Comparison of ENCODE assay signal across 13 mouse cellular contexts in the genomic region with DNA sequence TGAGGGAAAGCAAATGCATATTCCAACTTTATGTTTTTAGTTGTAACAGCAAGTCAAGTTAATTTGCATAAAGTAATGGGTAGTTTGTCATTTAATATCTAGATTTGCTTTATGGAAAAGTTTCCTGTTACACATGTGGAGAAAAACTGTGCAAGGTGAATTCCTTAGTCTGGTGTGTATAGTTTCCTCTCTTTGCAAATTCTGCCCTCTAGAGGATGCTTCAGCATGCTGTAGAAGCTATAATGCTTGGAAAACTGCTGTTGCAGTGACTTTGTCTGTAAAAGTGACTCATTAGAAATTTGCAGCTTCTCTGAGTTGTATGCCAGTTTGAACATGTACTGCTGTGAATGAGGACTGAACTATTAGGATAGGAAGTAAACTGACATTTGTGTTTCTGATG. TPM values are rescaled to one million over a fixed set of nuclear protein-coding genes. Genes with fewer than 3 reads are reported as not detected.
DNase-seq lines count a peak whose midpoint lies in the region; ATAC-seq and TF ChIP-seq lines count a peak whose summit lies in the region.
"Had no signal": no experiment of that assay in that cellular context is flagged by ENCODE, and none has a peak within 500 bp of the region (broad histone marks: within the 10 kb centered on the region; RNA-seq: fewer than 3 reads in every experiment).

No protein-coding gene starts in this region.

- no peaks in the 10 kb centered on the region for H3K9me3 ChIP-seq in forebrain, embryonic 16.5 days (ENCODE audit: control insufficient read depth, low read length)
- H3K9me3 ChIP-seq in forebrain, embryonic 10.5 days: no peaks in the 10 kb centered on the region
- H3K9me3 ChIP-seq in limb, embryonic 14.5 days (ENCODE audit: control insufficient read depth, low read length): no peaks in the 10 kb centered on the region
- no peaks in the 10 kb centered on the region for H3K9me3 ChIP-seq in limb, embryonic 10.5 days (replicated peaks)
- H3K9me3 ChIP-seq: G1E; liver, embryonic 13.5 days; neural tube, embryonic 12.5 days had no signal

- no peak for DNase-seq in forebrain, embryonic 10.5 days (ENCODE audit: extremely low spot score, low spot score)
- peak; percentile 55 for DNase-seq in limb, embryonic 14.5 days (ENCODE audit: low spot score)
- no peak for DNase-seq in limb, embryonic 10.5 days (ENCODE audit: low spot score)
- peak; percentile 80 for DNase-seq in NIH3T3 (ENCODE audit: low read depth)
- peak; percentile 20 for DNase-seq in mesoderm, embryonic 11.5 days (ENCODE audit: low read depth, low spot score)
- no peak for DNase-seq in testis, postnatal 10 days (ENCODE audit: low spot score)
- DNase-seq in heart, adult 9 months (ENCODE audit: low spot score in 2 of 2): no peak
- DNase-seq: cerebellum, adult 11-12 months; liver, embryonic 13.5 days had no signal

- H3K4me2 ChIP-seq in forebrain, embryonic 16.5 days (ENCODE audit: low read length): no peak overlapping the region
- H3K4me2 ChIP-seq in limb, embryonic 14.5 days (replicated peaks; ENCODE audit: low read depth, low read length, severe bottlenecking): no peak overlapping the region
- H3K4me2 ChIP-seq: liver, embryonic 13.5 days; neural tube, embryonic 12.5 days had no signal

- no peaks in the 10 kb centered on the region for H3K27me3 ChIP-seq in forebrain, embryonic 16.5 days (replicated peaks; ENCODE audit: control insufficient read depth, insufficient read depth, low read length)
- H3K27me3 ChIP-seq in forebrain, embryonic 10.5 days (ENCODE audit: poor library complexity, severe bottlenecking): no peaks in the 10 kb centered on the region
- no peaks in the 10 kb centered on the region for H3K27me3 ChIP-seq in limb, embryonic 14.5 days (ENCODE audit: control insufficient read depth, insufficient read depth, low read length)
- H3K27me3 ChIP-seq in limb, embryonic 10.5 days (ENCODE audit: low read depth, poor library complexity, severe bottlenecking): no peaks in the 10 kb centered on the region
- H3K27me3 ChIP-seq: liver, embryonic 13.5 days; neural tube, embryonic 12.5 days had no signal

- no peak overlapping the region for H3K27ac ChIP-seq in forebrain, embryonic 16.5 days (ENCODE audit: low read length)
- no peak overlapping the region for H3K27ac ChIP-seq in forebrain, embryonic 10.5 days
- no peak overlapping the region for H3K27ac ChIP-seq in limb, embryonic 14.5 days (replicated peaks; ENCODE audit: low read depth, low read length)
- no peak overlapping the region for H3K27ac ChIP-seq in limb, embryonic 10.5 days
- H3K27ac ChIP-seq: liver, embryonic 13.5 days; neural tube, embryonic 12.5 days had no signal

- H3K4me1 ChIP-seq in forebrain, embryonic 16.5 days (replicated peaks; ENCODE audit: control insufficient read depth, insufficient read depth, low read length): no peaks in the 10 kb centered on the region
- no peaks in the 10 kb centered on the region for H3K4me1 ChIP-seq in forebrain, embryonic 10.5 days
- H3K4me1 ChIP-seq in limb, embryonic 14.5 days (ENCODE audit: control insufficient read depth, insufficient read depth, low read length): no peaks in the 10 kb centered on the region
- no peaks in the 10 kb centered on the region for H3K4me1 ChIP-seq in limb, embryonic 10.5 days
- H3K4me1 ChIP-seq: liver, embryonic 13.5 days; neural tube, embryonic 12.5 days had no signal

- TF ChIP-seq POLR2A in limb, embryonic 14.5 days (IDR thresholded peaks at IDR 0.05; ENCODE audit: borderline replicate concordance, extremely low read depth, insufficient read depth, insufficient read length): no peak

- peak; percentile 50; the same call in 1 of the 2 replicates for ATAC-seq in forebrain, embryonic 16.5 days
- ATAC-seq in limb, embryonic 14.5 days (ENCODE audit: low FRiP score, low read depth): no peak

- H3K36me3 ChIP-seq in forebrain, embryonic 16.5 days (ENCODE audit: control insufficient read depth, insufficient read depth): peaks cover 2% of the 10 kb centered on the region
- H3K36me3 ChIP-seq in forebrain, embryonic 10.5 days (replicated peaks): peaks cover 25% of the 10 kb centered on the region
- 0 out of 2 replicates have a peak, but pooled peaks cover under 1% of the 10 kb centered on the region for H3K36me3 ChIP-seq in limb, embryonic 14.5 days (ENCODE audit: control insufficient read depth, insufficient read depth, low read length)
- H3K36me3 ChIP-seq in limb, embryonic 10.5 days: no peaks in the 10 kb centered on the region
- H3K36me3 ChIP-seq: G1E; liver, embryonic 13.5 days had no signal

- H3K4me3 ChIP-seq in forebrain, embryonic 16.5 days (replicated peaks; ENCODE audit: low read length): no peak overlapping the region
- H3K4me3 ChIP-seq in forebrain, embryonic 10.5 days: no peak overlapping the region
- H3K4me3 ChIP-seq in limb, embryonic 14.5 days (replicated peaks; ENCODE audit: low read length): no peak overlapping the region
- H3K4me3 ChIP-seq in limb, embryonic 10.5 days: no peak overlapping the region
- H3K4me3 ChIP-seq: liver, embryonic 13.5 days; neural tube, embryonic 12.5 days had no signal

- no peak overlapping the region for H3K9ac ChIP-seq in forebrain, embryonic 16.5 days (replicated peaks; ENCODE audit: low read depth, low read length)
- H3K9ac ChIP-seq in limb, embryonic 14.5 days (ENCODE audit: low read depth, low read length, severe bottlenecking): no peak overlapping the region
- H3K9ac ChIP-seq: liver, embryonic 13.5 days; neural tube, embryonic 12.5 days had no signal

RNA-seq across cellular contexts. Expression of a gene that starts 54.5 kb away (rescaled TPM):
- not detected in 2 replicates for polyA plus RNA-seq in forebrain, embryonic 16.5 days (2015; fragmentation: Nextera tagmentation; extraction: Ambion mirVana)
- polyA plus RNA-seq in forebrain, embryonic 10.5 days (2016; fragmentation: Nextera tagmentation; extraction: Ambion mirVana): 0.09 and 0.21 TPM in 2 replicates
- 0.08 TPM in 1 of 2 replicates, not detected in the other for polyA plus RNA-seq in limb, embryonic 14.5 days (2012; rRNA removed)
- polyA plus RNA-seq in limb, embryonic 14.5 days (2014; fragmentation: Nextera tagmentation; extraction: Ambion mirVana): not detected in 2 replicates
- polyA plus RNA-seq in limb, embryonic 10.5 days (2016; fragmentation: Nextera tagmentation; extraction: Ambion mirVana): not detected in 2 replicates
- polyA plus RNA-seq: G1E; intestine, embryonic 14.5 days; liver, embryonic 13.5 days; neural tube, embryonic 12.5 days had no signal

RNA-seq across cellular contexts. Expression of a gene that starts 55.8 kb away (rescaled TPM):
- polyA plus RNA-seq in forebrain, embryonic 16.5 days (2015; fragmentation: Nextera tagmentation; extraction: Ambion mirVana): 51.2 and 56.7 TPM in 2 replicates
- polyA plus RNA-seq in forebrain, embryonic 10.5 days (2016; fragmentation: Nextera tagmentation; extraction: Ambion mirVana): 33.1 and 34.2 TPM in 2 replicates
- 9.7 and 10.6 TPM in 2 replicates for polyA plus RNA-seq in limb, embryonic 14.5 days (2012; rRNA removed)
- 12.6 and 13.5 TPM in 2 replicates for polyA plus RNA-seq in limb, embryonic 14.5 days (2014; fragmentation: Nextera tagmentation; extraction: Ambion mirVana)
- 7.6 and 13.1 TPM in 2 replicates for polyA plus RNA-seq in limb, embryonic 10.5 days (2016; fragmentation: Nextera tagmentation; extraction: Ambion mirVana)
- polyA plus RNA-seq: G1E had no signal

Comparison
In these comparisons a context has a peak if more than half of its experiments do, and no peak if none do; other contexts are left out.
1. DNase-seq: peak in limb, embryonic 14.5 days (single experiment), NIH3T3 (single experiment) and mesoderm, embryonic 11.5 days (single experiment); none in forebrain, embryonic 10.5 days (single experiment), limb, embryonic 10.5 days (single experiment), testis, postnatal 10 days (single experiment) and heart, adult 9 months (0 of 2).